Mouse (Mus musculus): Measurements from ENCODE around the gene Diras2. TPM values are rescaled to one million over a fixed set of nuclear protein-coding genes. Genes with fewer than 3 reads are reported as not detected.

The Diras2 gene
- polyA plus RNA-seq, 1 experiment from 2014 or later = 2.6 TPM

GRCm38 (mm10) chr13:52569194-52569769, 38.2 kb upstream of the Diras2 start:
- ATAC-seq (replicated peaks) = no peak
- Histone ChIP-seq H3K36me3 (no peaks in the 10 kb centered on the region), H3K27ac (replicated peaks) (no peak overlapping the region), H3K4me1 (peaks cover 14% of the 10 kb centered on the region; the same call in 1 of the 2 replicates), H3K27me3 (no peaks in the 10 kb centered on the region), H3K9ac (replicated peaks) (no peak overlapping the region), H3K4me2 (replicated peaks) (no peak overlapping the region), H3K4me3 (no peak overlapping the region), H3K9me3 (no peaks in the 10 kb centered on the region)
- 36% methylated on average over 8 of the region's 8 CpGs for WGBS

GRCm38 (mm10) chr13:52566777-52567176, 35.7 kb upstream of the Diras2 start:
- Histone ChIP-seq H3K36me3 (no peaks in the 10 kb centered on the region), H3K4me2 (replicated peaks) (no peak overlapping the region), H3K27me3 (no peaks in the 10 kb centered on the region), H3K9ac (replicated peaks) (no peak overlapping the region), H3K27ac (replicated peaks) (no peak overlapping the region), H3K4me1 (peaks cover 27% of the 10 kb centered on the region), H3K4me3 (no peak overlapping the region), H3K9me3 (no peaks in the 10 kb centered on the region)
- 78% methylated on average over 7 of the region's 7 CpGs for WGBS
- ATAC-seq (replicated peaks) = no peak

- WGBS = 90% methylated on average over 9 of the region's 9 CpGs
- H3K4me3 ChIP-seq = no peak overlapping the region
- H3K36me3 ChIP-seq = no peaks in the 10 kb centered on the region
- H3K27ac ChIP-seq (replicated peaks) = no peak overlapping the region
- H3K27me3 ChIP-seq = no peaks in the 10 kb centered on the region
- no peak overlapping the region for H3K9ac ChIP-seq (replicated peaks)
- H3K4me1 ChIP-seq = peaks cover 32% of the 10 kb centered on the region
- H3K4me2 ChIP-seq (replicated peaks) = no peak overlapping the region
- H3K9me3 ChIP-seq = no peaks in the 10 kb centered on the region
- no peak for ATAC-seq (replicated peaks)
Measured at GRCm38 (mm10) chr13:52566188-52566760, 35.2 kb upstream of the Diras2 start.

- WGBS = 64% methylated on average over 18 of the region's 18 CpGs
- Histone ChIP-seq H3K4me2 (replicated peaks) (no peak overlapping the region), H3K4me1 (peaks cover 37% of the 10 kb centered on the region), H3K27ac (replicated peaks) (no peak overlapping the region), H3K27me3 (no peaks in the 10 kb centered on the region), H3K36me3 (no peaks in the 10 kb centered on the region), H3K4me3 (no peak overlapping the region), H3K9ac (replicated peaks) (no peak overlapping the region), H3K9me3 (no peaks in the 10 kb centered on the region)
- ATAC-seq (replicated peaks) = 0 out of 2 replicates have a peak, but pooled peaks have one; percentile 26
Measured at GRCm38 (mm10) chr13:52565103-52565739, 34.1 kb upstream of the Diras2 start.

- H3K27ac ChIP-seq (replicated peaks) = peak overlapping the region; percentile 76
Measured at GRCm38 (mm10) chr13:52562166-52562571, 31.1 kb upstream of the Diras2 start.

GRCm38 (mm10) chr13:52561367-52562165, 30.5 kb upstream of the Diras2 start:
- Histone ChIP-seq H3K27ac (replicated peaks) (peak overlapping the region; percentile 76), H3K9ac (replicated peaks) (no peak overlapping the region; the same call in 1 of the 2 replicates), H3K4me3 (no peak overlapping the region), H3K27me3 (no peaks in the 10 kb centered on the region), H3K9me3 (no peaks in the 10 kb centered on the region), H3K4me1 (peaks cover 27% of the 10 kb centered on the region), H3K36me3 (no peaks in the 10 kb centered on the region), H3K4me2 (replicated peaks) (no peak overlapping the region)
- 63% methylated on average over 8 of the region's 8 CpGs for WGBS
- ATAC-seq (replicated peaks) = no peak; the same call in 1 of the 2 replicates

More at GRCm38 (mm10) chr13:52562166-52562571, 31.1 kb upstream of the Diras2 start:
- no peak overlapping the region for H3K4me2 ChIP-seq (replicated peaks)
- H3K4me1 ChIP-seq = peaks cover 27% of the 10 kb centered on the region
- no peaks in the 10 kb centered on the region for H3K27me3 ChIP-seq
- no peaks in the 10 kb centered on the region for H3K9me3 ChIP-seq
- H3K36me3 ChIP-seq = no peaks in the 10 kb centered on the region
- no peak overlapping the region for H3K9ac ChIP-seq (replicated peaks)
- H3K4me3 ChIP-seq = no peak overlapping the region
- WGBS = 2% methylated on average over 4 of the region's 4 CpGs
- peak; percentile 94 for ATAC-seq (replicated peaks)

- Histone ChIP-seq H3K4me1 (peaks cover 17% of the 10 kb centered on the region), H3K36me3 (no peaks in the 10 kb centered on the region), H3K9me3 (no peaks in the 10 kb centered on the region), H3K27ac (replicated peaks) (no peak overlapping the region), H3K27me3 (no peaks in the 10 kb centered on the region), H3K4me2 (replicated peaks) (no peak overlapping the region), H3K9ac (replicated peaks) (no peak overlapping the region), H3K4me3 (no peak overlapping the region)
- ATAC-seq (replicated peaks) = no peak
- 66% methylated on average over 7 of the region's 7 CpGs for WGBS
Measured at GRCm38 (mm10) chr13:52557421-52557820, 26.3 kb upstream of the Diras2 start.

GRCm38 (mm10) chr13:52554722-52555121, 23.6 kb upstream of the Diras2 start:
- H3K4me2 ChIP-seq (replicated peaks) = no peak overlapping the region
- no peaks in the 10 kb centered on the region for H3K9me3 ChIP-seq
- no peaks in the 10 kb centered on the region for H3K27me3 ChIP-seq
- WGBS = 89% methylated on average over 9 of the region's 9 CpGs
- no peaks in the 10 kb centered on the region for H3K4me1 ChIP-seq
- H3K36me3 ChIP-seq = no peaks in the 10 kb centered on the region
- no peak overlapping the region for H3K4me3 ChIP-seq
- H3K9ac ChIP-seq (replicated peaks) = no peak overlapping the region
- no peak for ATAC-seq (replicated peaks)
- H3K27ac ChIP-seq (replicated peaks) = no peak overlapping the region

- H3K4me2 ChIP-seq (replicated peaks) = no peak overlapping the region
- 69% methylated on average over 9 of the region's 9 CpGs for WGBS
- no peak overlapping the region for H3K27ac ChIP-seq (replicated peaks)
- no peaks in the 10 kb centered on the region for H3K27me3 ChIP-seq
- no peak overlapping the region for H3K4me3 ChIP-seq
- H3K9me3 ChIP-seq = no peaks in the 10 kb centered on the region
- no peaks in the 10 kb centered on the region for H3K4me1 ChIP-seq
- no peaks in the 10 kb centered on the region for H3K36me3 ChIP-seq
- H3K9ac ChIP-seq (replicated peaks) = no peak overlapping the region
- no peak for ATAC-seq (replicated peaks)
Measured at GRCm38 (mm10) chr13:52552822-52553477, 21.9 kb upstream of the Diras2 start.

- ATAC-seq (replicated peaks) = no peak
- H3K9ac ChIP-seq (replicated peaks) = no peak overlapping the region
- no peak overlapping the region for H3K27ac ChIP-seq (replicated peaks)
- H3K4me1 ChIP-seq = no peaks in the 10 kb centered on the region
- no peak overlapping the region for H3K4me3 ChIP-seq
- H3K9me3 ChIP-seq = no peaks in the 10 kb centered on the region
- no peaks in the 10 kb centered on the region for H3K27me3 ChIP-seq
- 83% methylated on average over 9 of the region's 9 CpGs for WGBS
- H3K4me2 ChIP-seq (replicated peaks) = no peak overlapping the region
- H3K36me3 ChIP-seq = no peaks in the 10 kb centered on the region
Measured at GRCm38 (mm10) chr13:52551275-52551674, 20.2 kb upstream of the Diras2 start.

GRCm38 (mm10) chr13:52550690-52551193, 19.7 kb upstream of the Diras2 start:
- no peaks in the 10 kb centered on the region for H3K36me3 ChIP-seq
- H3K4me1 ChIP-seq = no peaks in the 10 kb centered on the region
- H3K9ac ChIP-seq (replicated peaks) = no peak overlapping the region
- no peak overlapping the region for H3K27ac ChIP-seq (replicated peaks)
- 87% methylated on average over 5 of the region's 5 CpGs for WGBS
- H3K9me3 ChIP-seq = no peaks in the 10 kb centered on the region
- no peaks in the 10 kb centered on the region for H3K27me3 ChIP-seq
- no peak overlapping the region for H3K4me2 ChIP-seq (replicated peaks)
- H3K4me3 ChIP-seq = no peak overlapping the region
- ATAC-seq (replicated peaks) = no peak

Data from forebrain, embryonic 15.5 days (tissue).